Mouse (Mus musculus) gastrocnemius, adult 2 months (tissue): ENCODE results near the gene H2-Oa. TPM values are rescaled to one million over a fixed set of nuclear protein-coding genes. Genes with fewer than 3 reads are reported as not detected.
A peak's percentile ranks its signal among the peaks of the same experiment; 100 is the strongest.

ENCODE experiments used
- DNase-seq: peaks from one replicate; pipeline ENCODE4 v3.0.0; 2022
- H3K27ac ChIP-seq: fragments of 200-600 bp; 2 replicates; pipeline ENCODE4 v1.8.1; 2022; ENCODE audit warnings: mild to moderate bottlenecking
- H3K4me3 ChIP-seq: fragments of 200-600 bp; 2 replicates; pipeline ENCODE4 v1.8.1; 2022; ENCODE audit warnings: mild to moderate bottlenecking, moderate library complexity
- CTCF ChIP-seq: fragments of 200-600 bp; IDR thresholded peaks from 2 replicates; pipeline ENCODE4 v1.8.1; 2022; ENCODE audit warnings: antibody characterized with exemption, mild to moderate bottlenecking, moderate library complexity
- intact Hi-C: fragments of 180-260 bp; cut with DNase I; formaldehyde crosslinking; loops from one replicate; pipeline ENCODE4 v1.15.1; 2025
- long read RNA-seq, 2 experiments: library from polyadenylated mRNA; stranded (forward); transcript quantifications; one replicate each; pipeline ENCODE4 v2.0.0; 2021
- total RNA-seq, 2 experiments: library from RNA; stranded (reverse); gene quantifications; 2 replicates each; pipeline ENCODE4 v1.2.3; 2021

Gene H2-Oa
- not detected for total RNA-seq
- long read RNA-seq, experiment 1 = 0 reads
- long read RNA-seq, experiment 2 = 0 reads

GRCm38 (mm10) chr17:34092197-34092875, at the start of gene H2-Oa:
Gene H2-Oa (plus strand): TSS chr17:34092340.
- no peak for DNase-seq
- Histone ChIP-seq H3K27ac (no peak within 1 kb of the TSS), H3K4me3 (no peak within 1 kb of the TSS)
- no peak for TF ChIP-seq CTCF
- intact Hi-C loops = no loop called here

- no peak for DNase-seq
- no peak for TF ChIP-seq CTCF
- intact Hi-C loops = no loop called here
- Histone ChIP-seq H3K27ac (no peak overlapping the region), H3K4me3 (no peak overlapping the region)
Measured at GRCm38 (mm10) chr17:34045941-34046340, 46.2 kb upstream of the H2-Oa start.

GRCm38 (mm10) chr17:34047404-34048050, 44.6 kb upstream of the H2-Oa start:
- no peak for DNase-seq
- no peak for TF ChIP-seq CTCF
- no peak overlapping the region for H3K4me3 ChIP-seq
- H3K27ac ChIP-seq = no peak overlapping the region
- intact Hi-C loops = no loop called here

DNA sequence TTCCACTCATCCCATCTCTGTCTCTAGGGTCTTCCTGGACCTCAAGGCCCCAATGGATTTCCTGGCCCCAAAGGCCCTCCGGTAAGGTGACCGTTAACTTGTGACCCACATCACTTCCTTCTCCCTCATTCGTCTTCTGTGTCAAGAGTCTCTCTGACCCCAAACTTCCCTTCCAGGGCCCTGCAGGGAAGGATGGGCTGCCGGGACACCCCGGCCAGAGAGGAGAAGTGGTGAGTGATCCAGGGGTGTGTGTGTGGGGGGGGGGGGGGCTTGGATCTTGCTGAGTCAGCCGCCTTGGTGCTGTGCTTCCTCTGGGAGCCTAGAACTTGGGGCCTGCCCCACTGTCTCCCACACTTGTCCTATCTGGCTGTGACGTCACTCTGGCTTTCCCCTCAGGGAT, 34.9 kb upstream of the H2-Oa start:
- no peak overlapping the region for H3K27ac ChIP-seq
- no peak overlapping the region for H3K4me3 ChIP-seq
- TF ChIP-seq CTCF = no peak
- no peak for DNase-seq
- intact Hi-C loops = no loop called here

DNA sequence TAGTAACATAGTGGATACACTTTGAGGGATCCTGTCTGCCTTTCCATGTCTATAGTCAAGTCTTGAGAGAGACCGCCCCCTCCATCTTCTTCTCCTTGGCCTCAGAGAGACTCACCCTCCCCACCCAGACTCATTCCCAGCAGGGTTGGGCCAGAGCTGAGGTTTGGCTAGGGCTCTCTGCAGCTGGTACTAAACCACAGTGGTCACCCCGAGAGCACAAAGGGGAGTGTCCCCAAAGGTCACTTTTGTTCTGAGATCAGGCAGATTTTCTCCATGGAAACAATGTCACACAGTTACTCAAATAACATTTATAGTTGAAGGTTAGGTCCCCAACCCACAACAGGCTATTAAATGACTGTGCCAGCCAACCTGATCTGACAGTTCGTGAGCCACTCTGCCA, 23.3 kb upstream of the H2-Oa start:
- no peak for DNase-seq
- intact Hi-C loops = no loop called here
- Histone ChIP-seq H3K27ac (no peak overlapping the region), H3K4me3 (no peak overlapping the region)
- TF ChIP-seq CTCF = no peak

DNA sequence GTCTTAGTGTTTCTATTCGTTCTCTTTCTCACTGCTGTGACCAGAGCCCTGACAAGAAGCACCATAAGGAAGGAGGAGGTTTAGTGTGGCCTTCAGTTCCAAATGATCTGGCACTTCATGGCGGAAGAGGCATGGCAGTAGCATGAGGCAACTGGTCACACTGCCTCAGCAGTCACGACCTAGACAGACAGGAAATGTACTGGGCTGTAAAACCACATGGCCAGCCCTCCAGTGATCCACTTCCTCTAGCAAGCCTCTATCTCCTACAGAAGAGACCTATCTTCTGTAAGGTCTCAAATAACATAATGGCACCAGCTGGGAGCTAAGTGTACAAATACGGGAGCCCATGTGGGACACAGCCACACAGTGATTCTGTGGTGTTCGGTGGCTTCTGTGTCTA, 20.0 kb upstream of the H2-Oa start:
- intact Hi-C loops = no loop called here

GRCm38 (mm10) chr17:34075271-34075670, 16.9 kb upstream of the H2-Oa start:
- DNase-seq = peak; percentile 71
- peak; percentile 81 for TF ChIP-seq CTCF
- Histone ChIP-seq H3K4me3 (no peak overlapping the region), H3K27ac (no peak overlapping the region)
- intact Hi-C loops = no loop called here

More for the DNA sequence above, 20.0 kb upstream of the H2-Oa start:
- no peak for DNase-seq
- TF ChIP-seq CTCF = no peak
- Histone ChIP-seq H3K27ac (no peak overlapping the region), H3K4me3 (no peak overlapping the region)

DNA sequence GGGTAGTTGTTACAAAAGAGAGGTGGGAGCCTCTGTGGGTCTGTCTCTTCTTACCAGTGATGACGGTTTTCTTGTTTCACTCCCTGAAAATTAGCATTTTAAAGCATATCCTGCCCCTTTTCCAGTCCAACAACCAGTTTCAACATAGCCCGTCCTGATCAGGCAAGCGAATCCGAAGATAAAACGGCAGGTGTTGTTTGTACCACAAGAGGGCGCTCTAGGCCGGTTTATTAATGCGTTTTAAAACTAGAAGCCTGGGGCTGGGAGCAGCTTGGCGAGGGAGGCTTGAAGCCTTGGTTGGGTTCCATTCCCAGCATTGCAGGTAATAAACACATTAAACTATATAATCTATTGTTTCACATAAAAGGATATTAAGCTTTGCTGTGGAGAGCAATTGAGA, 14.6 kb upstream of the H2-Oa start:
- Histone ChIP-seq H3K4me3 (peak overlapping the region; percentile 51), H3K27ac (no peak overlapping the region)
- intact Hi-C loops = loop anchor here (1.0 kb wide), 1 partner anchor 92 kb away; no protein-coding TSS in a partner anchor
- DNase-seq = peak; percentile 64
- peak; percentile 79 for TF ChIP-seq CTCF

DNA sequence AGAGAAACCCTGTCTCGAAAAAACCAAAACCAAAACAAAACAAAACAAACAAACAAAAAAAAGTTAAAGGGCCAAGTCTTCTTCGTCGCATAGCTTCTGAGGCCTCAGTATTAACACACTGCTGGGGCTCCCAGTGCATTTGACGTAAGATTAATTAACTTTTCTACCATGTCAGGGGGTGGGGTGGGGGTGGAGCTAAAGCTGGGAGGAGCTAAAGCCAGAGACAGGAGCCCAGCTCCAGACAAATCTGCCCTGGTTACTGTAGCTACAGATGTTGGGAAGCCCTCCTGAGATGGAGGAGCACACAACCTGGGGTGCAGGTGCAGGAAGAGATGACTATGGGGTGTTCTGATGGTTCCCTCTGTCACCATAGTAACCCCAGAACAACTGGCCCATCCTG, 14.0 kb upstream of the H2-Oa start:
- intact Hi-C loops = no loop called here
- H3K4me3 ChIP-seq = peak overlapping the region; percentile 51
- TF ChIP-seq CTCF = no peak

GRCm38 (mm10) chr17:34079002-34079401, 13.1 kb upstream of the H2-Oa start:
- DNase-seq = no peak
- H3K27ac ChIP-seq = no peak overlapping the region
- intact Hi-C loops = no loop called here
- no peak overlapping the region for H3K4me3 ChIP-seq
- no peak for TF ChIP-seq CTCF

More for the DNA sequence above, 14.0 kb upstream of the H2-Oa start:
- no peak overlapping the region for H3K27ac ChIP-seq
- DNase-seq = no peak

DNA sequence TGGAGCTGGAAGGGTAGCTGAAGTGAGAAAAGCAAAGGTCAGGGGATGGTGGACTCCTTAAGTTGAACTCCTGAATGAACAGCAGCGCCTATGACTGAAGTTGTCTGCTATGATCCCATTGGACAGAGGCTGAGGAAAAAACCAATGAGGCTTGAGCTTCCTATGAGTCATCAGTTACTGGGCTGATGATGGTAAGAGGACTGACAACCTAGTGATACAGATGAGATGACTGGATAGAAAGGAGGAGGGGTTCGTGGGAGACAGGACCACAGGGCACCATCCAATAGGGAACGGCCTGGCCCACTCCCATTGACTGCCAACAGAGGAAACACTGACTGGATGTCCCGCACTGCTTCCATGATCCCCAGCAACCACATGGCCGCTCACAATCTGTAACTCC, 12.5 kb upstream of the H2-Oa start:
- no peak for TF ChIP-seq CTCF
- Histone ChIP-seq H3K4me3 (no peak overlapping the region), H3K27ac (no peak overlapping the region)
- DNase-seq = no peak
- intact Hi-C loops = no loop called here

DNA sequence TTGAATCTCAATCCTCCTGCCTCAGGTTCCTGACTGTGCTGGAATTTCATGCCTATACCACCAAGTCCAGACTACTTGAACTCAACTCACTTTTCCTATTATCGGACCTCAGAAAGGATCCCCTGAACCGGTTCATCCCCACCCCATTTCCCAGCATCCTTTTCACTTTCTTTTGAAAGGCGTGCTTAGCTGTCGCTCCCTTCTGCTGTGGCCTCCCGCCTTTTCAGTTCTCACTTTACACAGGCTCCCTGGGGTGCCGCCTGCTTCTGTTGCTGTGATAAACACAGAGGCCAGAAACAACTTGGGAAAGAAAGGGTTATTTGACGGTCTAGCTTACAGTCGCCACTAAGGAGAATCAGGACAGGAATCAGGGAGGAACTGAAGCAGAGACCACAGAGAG, 9.0 kb upstream of the H2-Oa start:
- no peak for DNase-seq
- Histone ChIP-seq H3K4me3 (no peak overlapping the region), H3K27ac (no peak overlapping the region)
- TF ChIP-seq CTCF = no peak
- intact Hi-C loops = no loop called here

DNA sequence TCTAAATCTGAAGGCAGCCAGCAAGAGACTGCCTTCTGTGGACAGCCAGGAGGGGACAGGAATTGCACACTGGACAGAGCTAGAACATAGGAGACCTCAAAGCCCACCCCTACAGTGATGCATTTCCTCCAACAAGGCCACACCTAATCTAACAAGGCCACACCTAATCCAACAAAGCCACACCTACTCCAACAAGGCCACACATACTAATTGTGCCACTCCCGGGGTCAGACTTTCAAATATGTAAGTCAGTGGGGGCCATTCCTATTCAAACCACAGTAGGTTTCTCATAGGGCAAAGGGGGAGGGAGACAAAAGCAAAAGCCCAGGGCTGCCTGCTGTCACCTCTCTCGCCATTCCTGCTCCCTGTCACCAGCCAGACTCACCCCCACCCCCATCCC, 4.8 kb upstream of the H2-Oa start:
- Histone ChIP-seq H3K4me3 (no peak overlapping the region), H3K27ac (no peak overlapping the region)
- intact Hi-C loops = no loop called here
- no peak for DNase-seq
- no peak for TF ChIP-seq CTCF

GRCm38 (mm10) chr17:34088124-34088523, 4.0 kb upstream of the H2-Oa start:
- intact Hi-C loops = no loop called here
- no peak for DNase-seq

More at GRCm38 (mm10) chr17:34088124-34088523, 4.0 kb upstream of the H2-Oa start:
- TF ChIP-seq CTCF = no peak
- Histone ChIP-seq H3K4me3 (no peak overlapping the region), H3K27ac (no peak overlapping the region)
